Mouse (Mus musculus): ENCODE results near the gene Pcp4l1. TPM values are rescaled to one million over a fixed set of nuclear protein-coding genes. Genes with fewer than 3 reads are reported as not detected.
"Not testable (repeated sequence)": the region's sequence is repeated elsewhere in the genome, so short reads cannot be mapped to it uniquely, and the experiment has no call there.

Gene Pcp4l1
- 10 to 100 TPM; 48.8 to 49.5 TPM for total RNA-seq (2021)
- long read RNA-seq, experiment 1, transcript Pcp4l1-201 (3 exons, 1,577 nt) = major isoform, 41 of 53 reads
- long read RNA-seq, experiment 1, partial matches to known transcripts = 12 of 53 reads
- long read RNA-seq, experiment 1, other reads (novel, unspliced or antisense) = 0 of 53 reads
- long read RNA-seq, experiment 2, transcript Pcp4l1-201 (3 exons, 1,577 nt) = major isoform, 43 of 50 reads
- long read RNA-seq, experiment 2, partial matches to known transcripts = 7 of 50 reads
- long read RNA-seq, experiment 2, other reads (novel, unspliced or antisense) = 0 of 50 reads

DNA sequence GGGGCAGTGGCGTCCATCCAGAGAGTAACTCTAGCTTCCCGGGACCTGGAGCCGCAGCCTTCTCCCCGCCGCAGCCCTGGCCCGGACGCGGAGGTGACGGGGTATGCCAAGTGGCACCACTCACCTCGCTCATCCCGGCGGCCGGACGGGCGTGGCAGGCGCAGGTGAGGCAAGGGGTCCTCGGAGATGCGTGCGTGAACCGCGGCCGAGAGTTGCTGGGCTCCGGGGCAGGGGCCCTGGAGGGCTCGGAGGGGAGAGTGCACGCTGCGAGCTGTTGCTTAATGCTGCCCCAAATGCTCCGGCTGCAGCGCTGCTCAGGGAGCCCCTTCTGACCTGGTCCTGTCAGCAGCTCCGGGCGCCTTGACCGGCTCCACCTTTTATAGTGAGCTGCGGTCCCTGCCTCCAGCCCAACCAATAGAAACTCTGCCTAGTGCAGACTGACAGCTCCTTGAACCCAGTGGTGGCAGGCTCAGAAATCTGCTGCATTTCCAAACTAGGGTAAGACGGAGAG lies at the start of gene Pcp4l1:
Gene Pcp4l1 (minus strand): TSS at position 382 of the 511 bp plus-strand sequence.
- peak; percentile 43 to 51 for DNase-seq
- intact Hi-C loops (cut with DNase I) = no loop called here

DNA sequence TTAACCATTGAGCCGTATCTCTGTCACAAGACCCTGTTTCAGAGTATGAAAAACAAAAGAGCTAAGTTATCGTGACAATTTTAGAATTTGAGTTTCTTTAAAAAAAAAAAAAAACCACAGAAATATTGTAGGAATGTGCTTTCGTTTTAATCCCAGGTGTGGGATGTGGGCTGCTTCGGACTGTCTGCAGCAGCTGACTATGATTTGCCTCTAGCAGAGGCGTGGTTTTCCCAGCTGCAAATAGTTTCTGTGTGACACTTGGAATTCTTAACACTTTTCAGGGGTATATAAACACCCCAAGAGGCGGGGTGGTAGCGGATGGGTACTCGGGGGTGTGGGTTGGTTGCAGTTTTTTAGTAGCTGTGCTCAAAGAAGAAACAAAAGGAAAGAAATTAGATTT lies 49.3 kb upstream of the Pcp4l1 start:
- no peak for DNase-seq
- intact Hi-C loops (cut with DNase I) = no loop called here

DNA sequence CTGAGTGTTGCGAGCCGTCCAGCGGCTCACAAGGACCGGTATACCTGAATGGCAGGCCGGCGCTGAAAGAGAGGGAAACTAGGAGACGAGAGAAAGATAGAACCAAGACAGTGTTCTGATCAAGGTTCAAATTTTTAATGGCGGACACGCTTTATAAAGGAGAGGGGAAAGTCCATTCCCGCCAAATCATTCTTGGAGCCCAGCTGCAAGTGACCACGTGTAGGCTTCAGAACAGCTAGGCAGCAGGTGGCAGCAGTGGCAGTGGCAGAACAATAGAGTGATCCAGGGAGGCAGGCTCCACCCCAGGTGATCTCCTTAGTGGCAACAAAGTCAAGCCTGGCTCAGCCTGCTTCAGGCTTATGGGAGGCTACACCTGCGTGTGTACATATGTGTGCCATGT lies 45.9 kb upstream of the Pcp4l1 start:
- intact Hi-C loops (cut with DNase I); DNase-seq: not testable (repeated sequence)

DNA sequence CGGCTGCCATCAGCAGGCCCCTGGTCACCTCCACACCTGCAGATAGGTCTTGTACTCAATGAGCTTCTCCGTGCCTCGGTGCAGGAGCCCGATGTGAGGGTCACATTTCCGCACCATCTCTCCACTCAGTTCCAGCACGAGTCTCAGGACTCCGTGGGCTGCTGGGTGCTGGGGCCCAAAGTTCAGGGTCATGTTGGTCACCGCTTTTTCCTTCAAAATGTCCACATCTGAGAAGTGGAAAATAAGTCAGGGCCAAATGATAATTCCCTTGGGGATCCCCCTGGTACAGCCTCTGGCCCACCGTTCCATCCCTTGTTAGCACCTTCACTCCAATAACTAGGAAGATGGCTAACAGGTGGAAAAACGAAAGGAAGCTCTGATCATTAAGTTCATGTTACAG lies 44.8 kb upstream of the Pcp4l1 start:
- intact Hi-C loops (cut with DNase I) = no loop called here

DNA sequence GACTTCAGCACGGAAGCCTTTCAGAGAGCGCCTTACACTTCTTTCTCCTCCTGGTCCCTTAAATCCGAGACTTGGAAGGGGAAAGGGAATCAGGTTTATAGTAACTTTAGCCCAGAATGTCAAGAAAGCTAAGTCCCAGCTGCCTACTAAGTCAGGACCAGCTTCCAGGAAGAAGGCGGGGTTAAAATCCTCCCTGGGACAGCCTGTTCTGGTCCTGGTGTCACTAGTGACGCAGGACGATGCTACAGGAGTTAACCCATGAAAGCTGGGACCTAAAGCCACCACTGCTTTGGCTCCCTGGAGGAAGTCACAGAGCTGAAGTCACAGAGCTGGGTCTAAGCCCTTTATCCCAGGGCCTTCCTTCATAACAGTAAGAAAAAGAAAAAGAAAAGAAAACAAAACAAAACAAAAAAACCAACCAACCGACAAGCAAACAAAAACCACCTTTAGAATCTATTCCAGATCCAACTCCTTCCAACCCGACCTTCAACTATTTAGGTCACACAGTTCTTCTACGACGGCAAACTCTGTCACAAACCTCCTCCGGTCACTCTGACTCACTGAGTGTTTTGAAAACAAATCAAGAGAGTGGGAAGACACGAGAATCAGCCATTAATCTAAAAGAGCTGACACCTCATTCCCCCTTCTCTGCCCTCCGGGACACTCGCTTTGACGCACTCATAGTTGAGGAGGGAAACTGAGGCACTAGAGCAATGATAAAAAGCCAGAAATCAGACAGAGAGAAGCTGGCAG lies 44.1 kb upstream of the Pcp4l1 start:
- peak in 1 of 2 experiments; percentile 63 for DNase-seq
- intact Hi-C loops (cut with DNase I) = no loop called here

More for the DNA sequence above, 44.8 kb upstream of the Pcp4l1 start:
- no peak for DNase-seq

DNA sequence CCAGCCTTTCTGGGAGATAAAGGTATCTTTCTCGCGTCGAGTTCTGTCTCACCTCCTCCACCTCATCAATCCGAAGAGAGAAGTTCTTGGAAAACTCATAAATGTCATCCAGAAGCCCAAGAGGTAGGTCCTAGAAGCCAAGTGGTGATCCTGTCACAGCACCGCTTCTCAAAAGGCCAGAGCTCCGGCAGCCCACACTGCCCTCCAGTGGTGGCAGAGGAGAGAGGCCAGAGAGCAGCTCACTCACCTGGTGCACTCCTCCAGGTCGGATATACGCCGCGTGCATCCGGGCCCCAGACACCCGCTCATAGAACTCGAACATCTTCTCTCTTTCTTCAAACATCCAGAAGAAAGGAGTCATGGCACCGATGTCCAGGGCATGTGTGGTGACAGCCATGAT lies 42.4 kb upstream of the Pcp4l1 start:
- intact Hi-C loops (cut with DNase I) = no loop called here
- peak in 1 of 2 experiments; percentile 41 for DNase-seq

DNA sequence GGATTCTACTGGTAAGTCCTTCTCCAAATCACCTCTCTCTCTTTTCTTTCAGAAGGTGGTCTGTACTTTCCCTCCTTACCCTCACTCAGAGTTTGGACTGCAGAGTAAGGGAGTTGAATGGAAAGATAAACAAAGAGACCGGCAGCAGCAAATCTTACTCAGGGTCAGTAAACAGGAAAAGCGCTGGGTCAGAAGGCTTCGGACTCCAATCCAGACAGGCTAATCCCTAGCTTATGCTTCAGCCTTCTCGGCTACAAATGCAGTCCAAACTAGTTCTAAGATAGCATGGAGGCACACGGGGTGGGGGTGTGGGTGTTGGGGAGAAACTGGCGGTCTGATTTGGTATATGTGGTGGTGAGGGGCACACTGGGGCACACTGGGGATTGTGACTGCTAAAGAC lies 41.4 kb upstream of the Pcp4l1 start:
- no peak for DNase-seq
- intact Hi-C loops (cut with DNase I) = no loop called here

DNA sequence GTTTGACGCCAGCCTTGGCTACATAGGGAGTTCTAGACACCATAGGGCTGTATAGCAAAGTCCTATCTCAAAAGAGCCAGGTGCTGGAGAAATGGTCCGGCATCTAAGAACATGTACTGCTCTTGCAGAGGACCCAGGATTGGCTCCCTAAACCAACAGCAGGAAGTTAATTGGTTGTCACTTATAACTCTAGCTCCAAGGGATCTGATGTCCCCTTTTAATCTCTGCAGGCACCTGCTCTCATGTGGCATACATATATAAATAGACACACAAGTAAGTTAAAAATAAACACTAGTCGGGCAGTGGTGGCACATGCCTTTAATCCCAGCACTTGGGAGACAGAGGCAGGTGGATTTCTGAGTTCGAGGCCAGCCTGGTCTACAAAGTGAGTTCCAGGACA lies 39.7 kb upstream of the Pcp4l1 start:
- intact Hi-C loops (cut with DNase I) = no loop called here
- DNase-seq = no peak

DNA sequence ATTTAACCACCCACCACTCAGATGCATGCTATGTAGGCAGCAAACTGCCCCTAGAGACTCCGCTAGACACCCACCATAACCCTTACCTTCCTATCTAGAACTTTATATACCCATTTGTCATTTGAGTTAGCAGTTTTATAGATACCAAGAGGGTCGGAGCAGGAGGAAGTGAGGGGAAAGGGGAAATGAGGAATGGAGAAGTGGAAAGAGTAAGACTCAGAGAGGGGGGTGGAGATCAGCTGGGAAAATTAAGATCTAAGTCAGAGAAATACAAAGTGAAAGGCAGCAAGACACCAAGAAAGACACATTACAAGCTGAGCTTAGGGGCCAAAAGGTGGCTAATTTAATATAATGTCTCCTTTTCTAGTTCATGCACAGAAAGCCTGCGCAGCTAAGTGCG lies 38.5 kb upstream of the Pcp4l1 start:
- intact Hi-C loops (cut with DNase I) = no loop called here
- no peak for DNase-seq

DNA sequence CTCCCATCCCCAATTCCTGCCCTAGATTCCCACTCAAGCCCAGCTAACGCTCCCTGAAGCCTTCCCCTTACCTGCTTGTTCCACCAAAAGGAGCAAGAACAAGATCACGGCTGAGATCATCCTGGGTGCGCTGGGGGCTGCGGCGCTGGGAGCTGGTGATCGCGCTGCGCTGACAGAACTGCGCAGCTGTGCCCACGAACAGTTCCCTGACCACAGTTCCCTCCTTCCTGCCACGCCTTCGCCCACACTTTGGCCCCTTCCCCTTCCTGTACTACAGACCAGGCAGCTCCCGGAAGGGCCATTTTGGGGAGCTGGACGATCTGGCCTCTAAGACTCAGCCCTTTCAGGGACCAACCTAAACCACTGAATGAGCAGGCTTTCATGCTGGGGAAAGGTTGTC lies 38.1 kb upstream of the Pcp4l1 start, which contains the start of gene Fcer1g:
Gene Fcer1g (minus strand): TSS at position 240 of the 400 bp plus-strand sequence.
- DNase-seq = no peak
- intact Hi-C loops (cut with DNase I) = no loop called here

DNA sequence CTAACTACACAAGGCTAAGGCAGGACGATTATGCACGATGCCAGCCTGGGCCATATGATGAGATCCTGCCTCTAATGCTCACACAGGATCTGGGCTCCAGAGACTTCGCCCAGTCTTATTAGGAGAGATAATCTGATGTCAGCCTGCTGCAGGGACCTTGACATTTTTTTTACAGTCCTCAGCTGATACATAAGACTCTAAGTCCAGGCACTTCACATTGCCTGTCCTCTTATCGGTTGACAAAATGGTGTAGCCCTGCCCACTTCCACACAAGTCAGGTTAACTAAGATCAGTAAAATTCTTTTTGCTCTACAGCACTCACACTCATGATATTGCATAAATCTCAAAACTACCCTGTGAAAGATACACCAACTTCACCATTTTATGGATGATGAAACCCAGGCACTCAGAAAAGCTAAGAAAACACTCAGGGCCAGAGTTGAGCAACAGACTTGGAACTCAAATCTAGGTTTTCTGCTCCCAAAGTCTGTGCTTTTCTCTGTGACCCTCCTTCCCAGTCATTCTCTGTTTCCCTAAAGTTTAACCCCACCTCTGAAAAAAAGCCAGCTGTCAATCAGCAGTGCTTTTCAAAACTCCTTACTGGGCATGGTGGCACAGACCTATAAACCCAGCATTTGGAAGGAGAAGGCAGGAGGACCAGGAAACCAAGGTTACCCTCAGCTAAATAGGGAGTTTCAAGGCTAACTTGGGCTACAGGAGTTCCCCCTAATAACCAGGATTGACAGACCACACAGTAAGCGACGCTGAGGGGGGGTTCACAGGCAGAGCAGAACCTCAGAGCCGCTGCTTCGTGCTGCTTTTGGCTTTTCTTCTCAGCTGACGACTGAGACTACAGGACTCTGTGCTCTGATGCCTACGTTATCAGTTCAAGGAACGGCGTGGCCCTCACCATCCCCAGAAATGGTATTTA lies 37.0 kb upstream of the Pcp4l1 start:
- intact Hi-C loops (cut with DNase I) = no loop called here

DNA sequence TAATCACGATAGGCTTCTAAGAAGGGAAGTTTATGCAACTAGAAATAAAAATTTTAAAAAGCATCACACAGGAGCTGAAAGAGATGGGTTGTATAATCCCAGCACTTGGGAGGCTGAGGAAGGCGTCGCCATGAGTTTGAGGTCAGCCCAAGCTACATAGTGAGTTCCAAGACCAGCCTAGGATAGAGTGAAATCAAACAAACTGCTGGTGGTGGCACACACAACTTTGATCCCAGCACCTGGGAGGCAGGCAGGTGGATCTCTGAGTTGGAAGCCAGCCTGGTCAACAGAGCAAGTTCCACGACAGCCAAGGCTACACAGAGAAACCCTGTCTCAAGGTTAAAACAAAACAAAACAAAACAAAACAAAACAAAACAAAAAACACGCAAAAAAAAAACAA lies 36.3 kb upstream of the Pcp4l1 start:
- no peak for DNase-seq
- intact Hi-C loops (cut with DNase I) = no loop called here

More for the DNA sequence above, 37.0 kb upstream of the Pcp4l1 start:
- DNase-seq = no peak

DNA sequence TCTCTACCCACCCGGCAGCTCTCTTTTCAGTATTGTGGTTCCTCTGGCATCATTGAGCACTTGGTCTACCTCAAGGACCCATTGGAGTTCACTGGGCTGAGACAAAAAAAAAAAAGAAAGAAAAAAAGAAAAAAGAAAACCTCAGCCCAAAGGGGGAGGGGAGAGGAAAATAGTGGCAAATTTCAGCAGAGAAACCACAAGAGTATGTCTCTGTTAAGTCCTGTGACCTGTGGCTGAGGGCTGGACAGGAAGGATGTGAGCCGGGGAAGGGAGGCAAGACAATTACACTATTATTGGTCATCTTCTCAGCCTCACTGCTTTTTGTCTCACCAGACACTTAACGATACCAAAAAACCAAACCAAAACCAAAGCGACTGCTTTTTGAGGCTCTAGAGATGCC lies 35.8 kb upstream of the Pcp4l1 start:
- intact Hi-C loops (cut with DNase I) = no loop called here

DNA sequence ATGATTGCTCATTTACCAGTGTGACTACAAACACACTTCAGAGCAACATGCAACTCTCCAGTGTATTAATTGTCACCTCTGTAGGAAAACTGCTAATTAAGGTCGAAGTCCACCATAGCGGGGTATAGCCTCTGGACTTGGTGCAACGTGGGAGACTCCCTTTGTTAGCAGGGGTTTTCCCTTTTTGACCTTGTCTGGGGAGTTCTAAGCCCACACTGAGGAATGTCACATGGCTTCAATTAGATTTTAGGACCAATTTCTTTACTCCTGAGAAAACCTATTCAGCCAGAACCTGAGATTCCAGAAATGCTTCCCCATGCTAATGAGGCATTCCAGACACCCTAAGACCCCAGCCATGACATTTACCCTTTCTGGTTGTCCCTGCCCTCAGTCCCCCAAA lies 34.1 kb upstream of the Pcp4l1 start:
- DNase-seq = no peak
- intact Hi-C loops (cut with DNase I) = no loop called here

More for the DNA sequence above, 35.8 kb upstream of the Pcp4l1 start:
- DNase-seq = no peak

DNA sequence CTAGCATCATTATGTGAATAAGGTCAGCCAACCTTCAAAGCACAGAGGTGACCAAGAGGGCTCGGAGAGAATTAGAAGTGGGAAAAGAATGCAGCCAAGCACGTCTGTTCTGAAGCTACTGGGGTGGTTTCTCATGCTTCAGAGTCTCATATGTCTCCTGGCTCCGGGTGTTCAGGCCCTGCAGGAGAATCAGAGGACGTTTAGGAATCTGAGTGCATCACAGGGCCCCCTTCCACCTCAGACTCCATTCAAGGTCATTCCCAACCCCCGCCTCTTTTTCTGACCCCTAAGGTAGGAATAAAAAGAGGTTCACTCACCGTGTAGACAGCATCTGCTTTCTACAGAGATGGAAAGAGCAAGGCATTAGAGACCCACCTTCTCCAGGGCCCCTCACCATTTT lies 33.7 kb upstream of the Pcp4l1 start:
- DNase-seq = no peak
- intact Hi-C loops (cut with DNase I) = no loop called here

DNA sequence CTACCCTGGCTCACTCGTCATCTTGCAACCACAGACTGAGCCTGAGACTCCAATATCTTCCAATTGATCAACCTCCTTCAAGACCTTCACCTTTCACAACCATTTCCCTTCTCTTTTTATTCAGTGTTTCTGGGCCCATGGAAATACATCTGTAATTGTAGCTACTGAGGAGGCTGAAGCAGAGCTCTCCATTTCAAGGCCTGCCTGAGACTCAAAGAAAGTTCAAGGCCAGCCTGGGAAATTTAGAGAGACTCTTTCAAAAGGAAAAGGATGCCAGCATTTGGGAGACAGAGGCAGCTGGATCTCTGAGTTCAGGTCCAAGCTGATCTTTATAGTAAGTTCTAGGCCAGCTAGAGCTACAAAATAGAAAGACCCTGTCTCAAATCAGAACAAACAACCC lies 31.8 kb upstream of the Pcp4l1 start:
- intact Hi-C loops (cut with DNase I) = no loop called here
- DNase-seq = no peak

DNA sequence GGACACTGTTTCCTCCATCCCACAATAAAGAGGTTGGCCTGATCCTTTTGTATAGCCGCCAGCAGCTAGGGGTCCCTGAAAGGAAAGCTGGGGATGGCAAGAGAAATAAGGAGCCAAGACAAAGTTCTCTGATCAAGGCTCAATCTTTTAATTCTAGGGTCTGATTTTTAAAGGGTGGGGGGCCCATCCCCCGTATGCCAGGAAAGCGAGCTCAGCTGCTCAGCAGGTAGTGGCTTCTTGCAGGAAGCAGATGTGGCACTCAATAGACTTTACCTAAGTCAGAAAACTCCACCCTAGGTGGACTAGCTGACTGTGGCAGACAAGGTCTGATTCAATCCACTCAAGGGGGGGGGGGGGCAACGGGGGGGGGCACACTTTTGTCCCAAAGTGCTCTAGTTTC lies 30.7 kb upstream of the Pcp4l1 start:
- intact Hi-C loops (cut with DNase I) = no loop called here
- DNase-seq = no peak

DNA sequence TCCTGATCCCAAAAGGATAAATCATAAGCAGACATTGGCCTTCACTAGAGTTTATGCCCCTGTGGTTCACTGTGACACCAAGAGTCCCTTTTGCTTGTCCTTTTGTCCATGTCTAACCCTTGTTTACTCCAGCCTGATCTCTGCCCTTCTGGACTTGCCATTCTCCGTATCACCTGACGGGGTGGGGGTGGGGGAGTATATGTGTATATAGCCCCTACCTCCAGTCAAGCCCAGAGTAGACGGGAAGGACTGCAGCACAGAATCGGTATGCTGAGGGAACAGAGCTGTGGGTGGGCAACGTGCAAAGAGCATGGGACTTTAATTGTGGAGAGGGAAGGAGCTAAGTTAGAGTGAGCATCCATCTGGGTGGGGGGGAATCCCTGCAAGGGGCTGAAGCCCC lies 28.8 kb upstream of the Pcp4l1 start, which contains the start of gene Apoa2:
Gene Apoa2 (plus strand): TSS at position 198 of the 400 bp plus-strand sequence.
- no peak for DNase-seq
- intact Hi-C loops (cut with DNase I) = no loop called here

DNA sequence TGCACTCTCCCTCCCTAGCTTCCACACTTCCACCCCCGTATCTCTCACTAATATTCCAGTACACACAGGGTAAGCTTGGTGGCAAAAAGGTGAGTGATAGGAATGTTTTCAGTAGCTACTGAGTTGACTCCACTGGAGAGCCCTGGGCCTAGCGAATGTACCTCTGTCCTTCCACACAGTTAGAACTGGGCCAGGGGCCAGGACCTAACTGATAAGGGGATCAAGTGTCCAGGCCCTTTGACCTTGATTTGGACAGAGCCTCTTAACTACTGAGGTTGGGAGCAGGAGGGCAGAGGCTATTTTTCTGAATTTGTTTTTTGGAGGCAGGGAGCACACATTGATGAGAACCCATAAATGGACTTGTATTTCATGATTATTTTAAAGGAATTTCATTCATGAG lies 27.7 kb upstream of the Pcp4l1 start:
- intact Hi-C loops (cut with DNase I) = loop anchor here (2.0 kb wide), 2 partner anchors 23 to 113 kb away; no protein-coding TSS in a partner anchor
- DNase-seq = no peak

DNA sequence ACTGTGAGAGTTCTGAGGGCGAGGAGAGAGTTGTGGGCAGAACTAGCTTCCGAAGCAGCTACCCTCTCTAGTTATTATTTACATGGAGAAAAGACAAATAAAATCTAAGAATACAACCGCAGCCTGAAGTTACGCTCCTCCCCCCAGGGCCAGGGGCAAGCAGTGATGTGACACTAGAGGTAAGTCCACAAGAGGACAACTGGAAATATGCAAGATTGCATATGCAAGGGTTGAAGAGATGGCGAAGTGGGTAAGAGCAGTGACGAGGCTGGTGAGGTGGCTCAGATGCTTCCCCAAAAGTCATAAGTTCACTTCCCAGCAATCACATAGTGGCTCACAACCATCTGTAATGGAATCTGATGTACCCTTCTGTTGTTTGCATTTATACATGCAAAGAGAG lies 27.1 kb upstream of the Pcp4l1 start:
- intact Hi-C loops (cut with DNase I) = loop anchor here (2.0 kb wide), 2 partner anchors 24 to 112 kb away; no protein-coding TSS in a partner anchor
- DNase-seq = no peak
